Mouse (Mus musculus): ENCODE data around the gene Wnt1. TPM values are rescaled to one million over a fixed set of nuclear protein-coding genes. Genes with fewer than 3 reads are reported as not detected.
"Not testable (repeated sequence)": the region's sequence is repeated elsewhere in the genome, so short reads cannot be mapped to it uniquely, and the experiment has no call there.

Gene Wnt1
- polyA plus RNA-seq, 1 experiment from 2014 or later: not detected

- Histone ChIP-seq H3K4me2 (peak overlapping the region; percentile 88), H3K27ac (no peak overlapping the region), H3K27me3 (peaks cover 91% of the 10 kb centered on the region), H3K9ac (peak overlapping the region; percentile 57; the same call in 1 of the 2 replicates), H3K36me3 (peaks cover 14% of the 10 kb centered on the region), H3K9me3 (no peaks in the 10 kb centered on the region), H3K4me3 (peak overlapping the region; percentile 52), H3K4me1 (peaks cover 53% of the 10 kb centered on the region)
- 1% methylated on average over 54 of the region's 58 CpGs for WGBS
- no peak for ATAC-seq (ENCODE audit: insufficient number of reproducible peaks, insufficient read depth, low FRiP score, low TSS enrichment, low read depth)
Observed at GRCm38 (mm10) chr15:98806809-98807770, 17.4 kb downstream of the Wnt1 start.

GRCm38 (mm10) chr15:98807895-98808650 is 18.4 kb downstream of the Wnt1 start:
- peaks cover 51% of the 10 kb centered on the region for H3K4me1 ChIP-seq
- no peak overlapping the region for H3K27ac ChIP-seq
- WGBS: under 1% methylated on average over 34 of the region's 34 CpGs
- H3K9ac ChIP-seq: peak overlapping the region; percentile 68
- peak overlapping the region; percentile 52 for H3K4me3 ChIP-seq
- H3K4me2 ChIP-seq: peak overlapping the region; percentile 88
- H3K36me3 ChIP-seq: peaks cover 23% of the 10 kb centered on the region
- no peak for ATAC-seq (ENCODE audit: insufficient number of reproducible peaks, insufficient read depth, low FRiP score, low TSS enrichment, low read depth)
- H3K9me3 ChIP-seq: no peaks in the 10 kb centered on the region
- H3K27me3 ChIP-seq: peaks cover 81% of the 10 kb centered on the region

- Histone ChIP-seq H3K4me2 (peak overlapping the region; percentile 88; the same call in 1 of the 2 replicates), H3K4me1 (peaks cover 46% of the 10 kb centered on the region)
- WGBS: 12% methylated on average over 6 of the region's 6 CpGs
Observed at GRCm38 (mm10) chr15:98808651-98809134, 19.0 kb downstream of the Wnt1 start.

GRCm38 (mm10) chr15:98809390-98809789 is 19.7 kb downstream of the Wnt1 start, which contains the start of gene Ddn:
TSS of gene Ddn (minus strand) at chr15:98809490.
- H3K4me2 ChIP-seq: peak within 1 kb of the TSS; percentile 88
- H3K27me3 ChIP-seq: peaks cover 68% of the 10 kb centered on the region
- 45% methylated on average over 3 of the region's 3 CpGs for WGBS
- H3K9ac ChIP-seq: peak within 1 kb of the TSS; percentile 68
- ATAC-seq (ENCODE audit: insufficient number of reproducible peaks, insufficient read depth, low FRiP score, low TSS enrichment, low read depth): no peak
- peaks cover 36% of the 10 kb centered on the region for H3K36me3 ChIP-seq
- H3K4me3 ChIP-seq: peak within 1 kb of the TSS; percentile 52
- H3K4me1 ChIP-seq: peaks cover 40% of the 10 kb centered on the region
- H3K27ac ChIP-seq: no peak within 1 kb of the TSS
- no peaks in the 10 kb centered on the region for H3K9me3 ChIP-seq

More at GRCm38 (mm10) chr15:98808651-98809134, 19.0 kb downstream of the Wnt1 start:
- Histone ChIP-seq H3K27me3 (peaks cover 75% of the 10 kb centered on the region), H3K9ac (peak overlapping the region; percentile 68; the same call in 1 of the 2 replicates), H3K27ac (no peak overlapping the region), H3K36me3 (peaks cover 29% of the 10 kb centered on the region), H3K4me3 (peak overlapping the region; percentile 52), H3K9me3 (no peaks in the 10 kb centered on the region)
- no peak for ATAC-seq (ENCODE audit: insufficient number of reproducible peaks, insufficient read depth, low FRiP score, low TSS enrichment, low read depth)

GRCm38 (mm10) chr15:98810212-98810611 is 20.6 kb downstream of the Wnt1 start:
- Histone ChIP-seq H3K4me1 (peaks cover 37% of the 10 kb centered on the region), H3K27me3 (peaks cover 60% of the 10 kb centered on the region), H3K36me3 (peaks cover 42% of the 10 kb centered on the region)
- not testable (repeated sequence) for ATAC-seq (ENCODE audit: insufficient number of reproducible peaks, insufficient read depth, low FRiP score, low TSS enrichment, low read depth); H3K9me3 ChIP-seq; H3K4me2 ChIP-seq; H3K9ac ChIP-seq; H3K4me3 ChIP-seq; H3K27ac ChIP-seq
- 74% methylated on average over 6 of the region's 6 CpGs for WGBS

GRCm38 (mm10) chr15:98812741-98813424 is 23.2 kb downstream of the Wnt1 start:
- Histone ChIP-seq H3K4me2 (no peak overlapping the region), H3K4me1 (peaks cover 10% of the 10 kb centered on the region), H3K9me3 (no peaks in the 10 kb centered on the region), H3K4me3 (no peak overlapping the region), H3K27ac (no peak overlapping the region), H3K27me3 (peaks cover 33% of the 10 kb centered on the region), H3K9ac (no peak overlapping the region), H3K36me3 (peaks cover 60% of the 10 kb centered on the region)
- ATAC-seq (ENCODE audit: insufficient number of reproducible peaks, insufficient read depth, low FRiP score, low TSS enrichment, low read depth): no peak
- WGBS: 91% methylated on average over 20 of the region's 20 CpGs

GRCm38 (mm10) chr15:98818171-98818570 is 28.5 kb downstream of the Wnt1 start:
- no peak overlapping the region for H3K9ac ChIP-seq
- no peak overlapping the region for H3K4me3 ChIP-seq
- no peaks in the 10 kb centered on the region for H3K9me3 ChIP-seq
- no peaks in the 10 kb centered on the region for H3K27me3 ChIP-seq
- WGBS: 90% methylated on average over 7 of the region's 7 CpGs
- no peaks in the 10 kb centered on the region for H3K4me1 ChIP-seq
- no peak for ATAC-seq (ENCODE audit: insufficient number of reproducible peaks, insufficient read depth, low FRiP score, low TSS enrichment, low read depth)
- H3K36me3 ChIP-seq: peaks cover 75% of the 10 kb centered on the region
- no peak overlapping the region for H3K27ac ChIP-seq
- no peak overlapping the region for H3K4me2 ChIP-seq

- no peaks in the 10 kb centered on the region for H3K4me1 ChIP-seq
- no peak for ATAC-seq (ENCODE audit: insufficient number of reproducible peaks, insufficient read depth, low FRiP score, low TSS enrichment, low read depth)
- no peak overlapping the region for H3K4me2 ChIP-seq
- H3K27me3 ChIP-seq: no peaks in the 10 kb centered on the region
- no peak overlapping the region for H3K27ac ChIP-seq
- no peaks in the 10 kb centered on the region for H3K9me3 ChIP-seq
- H3K36me3 ChIP-seq: peaks cover 74% of the 10 kb centered on the region
- no peak overlapping the region for H3K4me3 ChIP-seq
- WGBS: 90% methylated on average over 4 of the region's 4 CpGs
- no peak overlapping the region for H3K9ac ChIP-seq
Observed at GRCm38 (mm10) chr15:98820937-98821336, 31.3 kb downstream of the Wnt1 start.

- H3K9me3 ChIP-seq: no peaks in the 10 kb centered on the region
- ATAC-seq (ENCODE audit: insufficient number of reproducible peaks, insufficient read depth, low FRiP score, low TSS enrichment, low read depth): no peak
- no peak overlapping the region for H3K4me2 ChIP-seq
- no peaks in the 10 kb centered on the region for H3K4me1 ChIP-seq
- no peaks in the 10 kb centered on the region for H3K27me3 ChIP-seq
- 31% methylated on average over 10 of the region's 10 CpGs for WGBS
- H3K9ac ChIP-seq: no peak overlapping the region
- no peak overlapping the region for H3K27ac ChIP-seq
- peaks cover 70% of the 10 kb centered on the region for H3K36me3 ChIP-seq
- H3K4me3 ChIP-seq: no peak overlapping the region
Observed at GRCm38 (mm10) chr15:98821403-98821802, 31.7 kb downstream of the Wnt1 start.

- peaks cover 63% of the 10 kb centered on the region for H3K36me3 ChIP-seq
Observed at GRCm38 (mm10) chr15:98822147-98822546, 32.5 kb downstream of the Wnt1 start.

GRCm38 (mm10) chr15:98823434-98823833 is 33.8 kb downstream of the Wnt1 start:
- H3K36me3 ChIP-seq: peaks cover 65% of the 10 kb centered on the region
- no peak overlapping the region for H3K27ac ChIP-seq
- H3K9ac ChIP-seq: no peak overlapping the region
- 76% methylated on average over 3 of the region's 3 CpGs for WGBS
- H3K4me2 ChIP-seq: no peak overlapping the region
- no peak for ATAC-seq (ENCODE audit: insufficient number of reproducible peaks, insufficient read depth, low FRiP score, low TSS enrichment, low read depth)
- H3K4me3 ChIP-seq: no peak overlapping the region
- no peaks in the 10 kb centered on the region for H3K9me3 ChIP-seq
- H3K4me1 ChIP-seq: no peaks in the 10 kb centered on the region
- no peaks in the 10 kb centered on the region for H3K27me3 ChIP-seq

More at GRCm38 (mm10) chr15:98822147-98822546, 32.5 kb downstream of the Wnt1 start:
- Histone ChIP-seq H3K9me3 (no peaks in the 10 kb centered on the region), H3K4me2 (no peak overlapping the region), H3K9ac (no peak overlapping the region), H3K4me3 (no peak overlapping the region), H3K27me3 (no peaks in the 10 kb centered on the region), H3K27ac (no peak overlapping the region), H3K4me1 (no peaks in the 10 kb centered on the region)
- 86% methylated on average over 5 of the region's 5 CpGs for WGBS
- ATAC-seq (ENCODE audit: insufficient number of reproducible peaks, insufficient read depth, low FRiP score, low TSS enrichment, low read depth): no peak
